16 mouse cellular contexts compared by ENCODE assay signal in the genomic region with DNA sequence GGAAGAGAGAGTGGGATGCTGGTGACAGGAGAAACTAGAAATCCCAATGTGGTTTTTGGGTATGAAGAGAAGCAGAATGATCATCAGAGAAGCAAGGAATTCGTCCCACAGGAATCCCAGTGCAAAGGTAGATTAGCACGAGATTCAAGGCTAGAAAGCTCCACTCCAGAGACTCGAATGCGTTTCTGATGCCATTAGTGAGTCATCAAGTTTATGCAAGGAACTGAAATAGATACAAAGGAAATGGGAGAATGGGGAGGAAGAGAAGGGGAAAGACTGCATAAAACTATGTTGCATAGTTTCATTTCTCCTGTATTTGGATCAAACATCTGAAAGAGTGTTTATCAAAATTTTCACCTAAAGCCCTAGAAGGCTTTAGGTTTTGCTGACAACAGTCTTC.
"Had no signal": no experiment of that assay in that cellular context is flagged by ENCODE, and none has a peak within 500 bp of the region (broad histone marks: within the 10 kb centered on the region; RNA-seq: fewer than 3 reads in every experiment).

No protein-coding gene starts in this region.

- ATAC-seq: liver, postnatal 0 days; midbrain, embryonic 15.5 days had no signal

- H3K9me3 ChIP-seq: kidney, embryonic 15.5 days; limb, embryonic 12.5 days; liver, embryonic 13.5 days; lung, embryonic 15.5 days; midbrain, embryonic 15.5 days; neural tube, embryonic 15.5 days had no signal

- H3K36me3 ChIP-seq: kidney, embryonic 15.5 days; limb, embryonic 12.5 days; liver, embryonic 13.5 days; lung, embryonic 15.5 days; midbrain, embryonic 15.5 days; neural tube, embryonic 15.5 days had no signal

- H3K27ac ChIP-seq: kidney, embryonic 15.5 days; limb, embryonic 12.5 days; liver, embryonic 13.5 days; lung, embryonic 15.5 days; midbrain, embryonic 15.5 days; neural tube, embryonic 15.5 days; stomach, postnatal 0 days had no signal

- H3K27me3 ChIP-seq: kidney, embryonic 15.5 days; limb, embryonic 12.5 days; liver, embryonic 13.5 days; lung, embryonic 15.5 days; midbrain, embryonic 15.5 days; neural tube, embryonic 15.5 days had no signal

- H3K4me3 ChIP-seq: kidney, embryonic 15.5 days; limb, embryonic 12.5 days; liver, embryonic 13.5 days; lung, embryonic 15.5 days; midbrain, embryonic 15.5 days; neural tube, embryonic 15.5 days had no signal

- H3K9ac ChIP-seq: kidney, embryonic 15.5 days; limb, embryonic 12.5 days; liver, embryonic 13.5 days; liver, postnatal 0 days; lung, embryonic 15.5 days; midbrain, embryonic 15.5 days; neural tube, embryonic 15.5 days had no signal

- H3K4me2 ChIP-seq: kidney, embryonic 15.5 days; limb, embryonic 12.5 days; liver, embryonic 13.5 days; lung, embryonic 15.5 days; midbrain, embryonic 11.5 days; midbrain, embryonic 15.5 days; neural tube, embryonic 15.5 days had no signal

- DNase-seq: kidney, postnatal 14 days; layer of hippocampus, postnatal 36 days; liver; liver, embryonic 13.5 days; liver, postnatal 0 days; lung, postnatal 14 days; right cerebral cortex, adult 18-20 months; right cerebral cortex, postnatal 25 days; thymus, postnatal 4 days had no signal

- H3K4me1 ChIP-seq: kidney, embryonic 15.5 days; limb, embryonic 12.5 days; liver, embryonic 13.5 days; lung, embryonic 15.5 days; neural tube, embryonic 15.5 days had no signal
